Mouse (Mus musculus) heart, embryonic 16.5 days (tissue): Measurements from ENCODE around the gene Pcolce. TPM values are rescaled to one million over a fixed set of nuclear protein-coding genes. Genes with fewer than 3 reads are reported as not detected.

Experiments used
- ATAC-seq: fragments of 200-750 bp; cut with Nextera tagmentation; replicated peaks from 2 replicates; pipeline ENCODE4 v1.8.0; 2017; ENCODE audit warnings: moderate number of reproducible peaks; ENCODE audit not compliant: insufficient read depth, low FRiP score; ENCODE audit errors: extremely low read depth
- H3K27ac ChIP-seq: fragments of 300-500 bp; sonication (generic); 2 replicates; pipeline ENCODE4 v1.5.1; 2014; ENCODE audit warnings: mild to moderate bottlenecking, low read length, control low read depth, moderate library complexity
- H3K27me3 ChIP-seq: fragments of 300-500 bp; sonication (generic); 2 replicates; pipeline ENCODE4 v1.6.1; 2014; ENCODE audit warnings: low read length, mixed read lengths; ENCODE audit not compliant: control insufficient read depth, insufficient read depth
- H3K36me3 ChIP-seq: fragments of 300-500 bp; sonication (generic); 2 replicates; pipeline ENCODE4 v1.6.1; 2014; ENCODE audit not compliant: control insufficient read depth, insufficient read depth
- H3K4me1 ChIP-seq: fragments of 300-500 bp; sonication (generic); 2 replicates; pipeline ENCODE4 v1.6.1; 2014; ENCODE audit warnings: low read length, mixed read lengths; ENCODE audit not compliant: control insufficient read depth, insufficient read depth
- H3K4me2 ChIP-seq: fragments of 300-500 bp; sonication (generic); 2 replicates; pipeline ENCODE4 v1.6.1; 2014; ENCODE audit warnings: low read depth, mild to moderate bottlenecking, control low read depth, low read length
- H3K4me3 ChIP-seq: fragments of 300-500 bp; sonication (generic); 2 replicates; pipeline ENCODE4 v1.5.1; 2014; ENCODE audit warnings: mild to moderate bottlenecking, control low read depth, low read length
- H3K9ac ChIP-seq: fragments of 300-500 bp; sonication (generic); 2 replicates; pipeline ENCODE4 v1.6.1; 2014; ENCODE audit warnings: low read length, control low read depth
- H3K9me3 ChIP-seq: fragments of 300-500 bp; sonication (generic); replicated peaks from 2 replicates; pipeline ENCODE4 v1.6.1; 2016; ENCODE audit warnings: low read length; ENCODE audit not compliant: control insufficient read depth
- WGBS: fragments of 180-500 bp; shearing (Covaris S2); extraction: QIAGEN DNeasy Blood & Tissue Kit; methylation state at CpG from one replicate; pipeline ENCODE4 v1.1.7; 2014; 5-methylcytosine and 5-hydroxymethylcytosine counted together
- polyA plus RNA-seq: library from polyadenylated mRNA; unstranded; fragments of >200 nt; fragmentation: Nextera tagmentation; extraction: Ambion mirVana; gene quantifications from 2 replicates; pipeline ENCODE4 v1.2.1, GENCODE M21; 2015

Pcolce gene
- polyA plus RNA-seq, 1 experiment from 2014 or later: 121 TPM

DNA sequence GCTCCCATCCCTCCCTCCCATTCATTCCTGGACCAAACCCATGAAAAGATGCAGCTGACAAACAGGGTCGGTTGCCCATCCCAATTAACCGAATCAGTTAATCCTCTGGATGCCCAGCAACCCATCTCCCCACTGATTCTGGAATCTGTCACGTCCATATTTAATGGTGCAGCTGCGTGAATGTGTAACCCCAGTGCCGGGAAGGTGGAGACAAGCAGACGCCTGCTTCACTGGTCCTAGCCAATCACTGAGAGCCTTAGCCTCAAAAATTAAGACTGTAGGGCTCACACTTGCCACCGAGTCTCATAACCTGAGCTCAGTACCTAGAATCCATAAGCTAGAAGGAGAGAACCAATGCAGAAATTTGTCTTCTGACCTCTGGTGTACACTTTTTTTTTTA, 17.7 kb downstream of the Pcolce start:
- Histone ChIP-seq H3K4me2 (no peak overlapping the region), H3K4me1 (peaks cover 9% of the 10 kb centered on the region; the same call in 1 of the 2 replicates), H3K9me3 (no peaks in the 10 kb centered on the region), H3K4me3 (no peak overlapping the region), H3K36me3 (no peaks in the 10 kb centered on the region), H3K27me3 (no peaks in the 10 kb centered on the region), H3K27ac (no peak overlapping the region), H3K9ac (no peak overlapping the region)
- 76% methylated on average over 7 of the region's 7 CpGs for WGBS
- no peak for ATAC-seq

DNA sequence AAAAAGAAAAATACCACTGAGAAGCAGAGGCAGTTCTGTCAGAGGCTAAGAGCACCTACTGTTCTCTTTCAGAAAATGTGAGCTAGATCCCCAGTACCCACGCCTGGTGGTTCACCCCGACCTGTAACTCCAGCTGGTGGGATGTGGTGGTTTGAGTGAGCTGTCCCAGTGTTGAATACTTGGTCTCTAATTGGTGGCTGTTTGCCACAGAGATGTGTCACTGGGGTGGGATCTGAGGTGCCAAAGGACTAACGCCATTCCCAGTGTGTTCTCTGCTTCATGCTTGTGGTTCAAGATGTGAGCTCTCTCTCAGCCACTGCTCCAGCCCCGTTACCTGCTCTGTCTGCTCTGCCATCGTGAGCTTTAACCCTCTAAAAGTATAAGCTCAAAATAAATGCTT, 23.1 kb downstream of the Pcolce start:
- Histone ChIP-seq H3K4me2 (no peak overlapping the region), H3K4me3 (no peak overlapping the region), H3K9me3 (peaks cover 5% of the 10 kb centered on the region; the same call in 1 of the 2 replicates), H3K36me3 (no peaks in the 10 kb centered on the region), H3K9ac (no peak overlapping the region), H3K27ac (no peak overlapping the region), H3K4me1 (no peaks in the 10 kb centered on the region), H3K27me3 (no peaks in the 10 kb centered on the region)
- ATAC-seq: no peak
- 73% methylated on average over 5 of the region's 5 CpGs for WGBS

DNA sequence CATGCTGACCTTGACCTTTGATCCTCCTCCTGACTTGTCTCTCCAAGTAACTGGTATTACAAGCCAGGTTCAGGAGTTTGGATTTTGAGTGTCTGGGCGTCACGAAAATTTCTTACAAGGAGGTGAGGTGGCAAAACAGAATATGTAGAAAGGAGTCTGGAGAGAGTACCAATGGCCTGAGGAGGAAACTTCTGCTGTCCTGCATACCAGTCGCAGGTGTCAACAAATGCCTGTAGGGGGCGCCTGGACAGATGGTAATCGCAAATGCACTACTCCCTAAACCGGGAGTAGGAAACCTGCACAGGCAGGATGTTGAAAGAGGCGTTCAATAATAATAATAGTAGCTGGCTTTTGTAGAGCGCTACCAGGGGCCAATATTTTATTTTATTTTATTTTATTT, 28.6 kb downstream of the Pcolce start:
- no peak overlapping the region for H3K27ac ChIP-seq
- no peak overlapping the region for H3K4me3 ChIP-seq
- H3K9ac ChIP-seq: no peak overlapping the region
- H3K36me3 ChIP-seq: no peaks in the 10 kb centered on the region
- no peak overlapping the region for H3K4me2 ChIP-seq
- 31% methylated on average over 8 of the region's 8 CpGs for WGBS
- no peak for ATAC-seq
- peaks cover 7% of the 10 kb centered on the region; the same call in 1 of the 2 replicates for H3K4me1 ChIP-seq
- peaks cover 5% of the 10 kb centered on the region; the same call in 1 of the 2 replicates for H3K9me3 ChIP-seq
- H3K27me3 ChIP-seq: peaks cover 19% of the 10 kb centered on the region; the same call in 1 of the 2 replicates

DNA sequence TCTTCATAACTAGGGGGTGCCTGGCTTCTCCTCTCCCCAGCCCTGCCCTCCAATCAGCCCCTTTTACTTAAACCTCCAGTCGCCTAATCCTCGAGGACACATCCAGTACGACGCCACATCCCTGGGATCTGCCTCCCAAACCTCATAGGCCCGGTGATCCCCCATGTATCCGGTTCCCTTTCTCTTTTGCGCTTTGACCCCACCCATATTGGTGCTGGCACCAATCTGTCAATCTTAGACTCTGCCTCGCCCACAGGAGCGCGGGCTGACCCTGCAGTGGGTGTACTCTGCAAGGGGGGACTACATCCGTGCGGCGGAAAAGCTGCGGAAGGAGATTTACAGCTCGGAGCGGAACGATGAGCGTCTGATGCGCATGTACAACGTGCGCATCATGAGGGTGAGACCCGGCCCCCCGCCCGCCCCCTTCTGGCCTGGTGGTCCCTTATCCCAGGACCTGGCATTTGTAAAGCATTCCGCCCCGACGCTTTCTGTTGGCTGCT, 29.9 kb downstream of the Pcolce start:
- WGBS: 9% methylated on average over 27 of the region's 27 CpGs
- Histone ChIP-seq H3K9me3 (peaks cover 5% of the 10 kb centered on the region; the same call in 1 of the 2 replicates), H3K27ac (no peak overlapping the region), H3K4me1 (peaks cover 7% of the 10 kb centered on the region; the same call in 1 of the 2 replicates), H3K27me3 (peaks cover 19% of the 10 kb centered on the region; the same call in 1 of the 2 replicates), H3K4me3 (peak overlapping the region; percentile 52), H3K4me2 (peak overlapping the region; percentile 72), H3K36me3 (no peaks in the 10 kb centered on the region), H3K9ac (peak overlapping the region; percentile 66)
- peak; percentile 45; the same call in 1 of the 2 replicates for ATAC-seq

DNA sequence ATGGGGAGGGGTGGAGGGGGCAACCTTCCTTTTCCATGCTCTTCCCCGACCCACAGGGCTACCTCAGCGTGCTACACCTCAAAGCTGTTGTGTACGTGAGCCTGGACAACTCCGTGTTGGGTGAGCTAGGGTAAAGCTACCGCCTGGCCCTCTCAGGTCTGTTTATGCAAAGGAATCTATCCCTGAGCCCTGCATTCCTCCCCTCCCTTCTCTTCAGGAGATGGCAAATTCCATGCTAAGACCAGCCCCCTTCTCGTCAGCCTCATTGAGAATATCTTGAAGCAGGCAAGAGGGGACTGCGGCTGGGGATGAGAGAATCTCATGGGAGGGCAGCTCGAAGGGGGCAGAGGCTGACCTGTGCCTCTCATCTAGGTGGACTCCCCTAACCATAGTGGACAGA, 30.9 kb downstream of the Pcolce start:
- Histone ChIP-seq H3K4me1 (peaks cover 7% of the 10 kb centered on the region; the same call in 1 of the 2 replicates), H3K4me3 (no peak overlapping the region), H3K9me3 (peaks cover 4% of the 10 kb centered on the region; the same call in 1 of the 2 replicates), H3K36me3 (no peaks in the 10 kb centered on the region), H3K27ac (no peak overlapping the region), H3K9ac (no peak overlapping the region), H3K27me3 (peaks cover 19% of the 10 kb centered on the region; the same call in 1 of the 2 replicates), H3K4me2 (no peak overlapping the region)
- 18% methylated on average over 8 of the region's 8 CpGs for WGBS
- no peak for ATAC-seq

DNA sequence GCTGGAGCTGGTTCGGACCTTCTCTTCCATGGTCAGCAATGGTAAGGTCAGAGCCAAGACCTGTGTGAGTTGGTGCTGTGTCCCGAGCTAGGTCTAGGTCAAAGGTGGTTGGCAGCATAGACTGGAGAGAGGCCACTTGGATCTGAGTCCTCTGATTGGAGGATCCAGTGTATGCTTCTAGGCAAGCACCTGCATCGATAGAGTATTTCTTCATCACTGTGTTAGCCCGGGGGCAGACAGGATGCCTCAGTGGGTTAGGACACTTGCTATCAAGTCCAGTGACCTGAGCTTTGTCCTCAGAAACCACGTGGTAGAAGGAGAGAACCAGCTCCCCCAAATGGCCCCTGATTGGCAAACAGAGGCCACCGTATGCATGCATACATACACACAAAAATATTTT, 33.3 kb downstream of the Pcolce start:
- peaks cover 7% of the 10 kb centered on the region; the same call in 1 of the 2 replicates for H3K4me1 ChIP-seq
- no peak overlapping the region for H3K4me3 ChIP-seq
- no peak for ATAC-seq
- no peaks in the 10 kb centered on the region for H3K9me3 ChIP-seq
- no peak overlapping the region for H3K9ac ChIP-seq
- H3K36me3 ChIP-seq: no peaks in the 10 kb centered on the region
- H3K27ac ChIP-seq: no peak overlapping the region
- no peak overlapping the region for H3K4me2 ChIP-seq
- H3K27me3 ChIP-seq: peaks cover 19% of the 10 kb centered on the region; the same call in 1 of the 2 replicates
- 76% methylated on average over 6 of the region's 6 CpGs for WGBS

DNA sequence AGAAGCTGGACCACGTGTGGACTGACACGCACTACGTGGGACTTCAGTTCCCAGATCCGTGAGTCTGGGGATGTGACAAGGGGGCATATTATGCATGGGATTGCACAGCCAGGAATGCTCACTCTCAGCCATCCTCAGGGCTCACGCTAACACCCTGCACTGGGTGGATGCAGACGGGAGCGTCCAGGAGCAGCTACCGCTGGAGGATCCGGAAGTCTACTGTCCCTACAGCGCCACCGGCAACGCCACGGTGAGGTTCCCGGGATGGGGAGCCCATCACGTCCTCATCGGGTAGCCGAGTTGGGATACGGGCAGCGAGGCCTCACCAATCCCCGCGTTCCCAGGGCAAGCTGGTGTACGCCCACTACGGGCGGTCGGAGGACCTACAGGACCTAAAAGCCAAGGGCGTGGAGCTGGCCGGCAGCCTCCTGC, 39.1 kb downstream of the Pcolce start:
- Histone ChIP-seq H3K4me3 (peak overlapping the region; percentile 21), H3K9ac (peak overlapping the region; percentile 1; the same call in 1 of the 2 replicates), H3K27me3 (no peaks in the 10 kb centered on the region), H3K4me1 (no peaks in the 10 kb centered on the region), H3K36me3 (no peaks in the 10 kb centered on the region), H3K9me3 (no peaks in the 10 kb centered on the region), H3K4me2 (peak overlapping the region; percentile 51), H3K27ac (no peak overlapping the region)
- WGBS: 11% methylated on average over 27 of the region's 27 CpGs
- no peak for ATAC-seq

DNA sequence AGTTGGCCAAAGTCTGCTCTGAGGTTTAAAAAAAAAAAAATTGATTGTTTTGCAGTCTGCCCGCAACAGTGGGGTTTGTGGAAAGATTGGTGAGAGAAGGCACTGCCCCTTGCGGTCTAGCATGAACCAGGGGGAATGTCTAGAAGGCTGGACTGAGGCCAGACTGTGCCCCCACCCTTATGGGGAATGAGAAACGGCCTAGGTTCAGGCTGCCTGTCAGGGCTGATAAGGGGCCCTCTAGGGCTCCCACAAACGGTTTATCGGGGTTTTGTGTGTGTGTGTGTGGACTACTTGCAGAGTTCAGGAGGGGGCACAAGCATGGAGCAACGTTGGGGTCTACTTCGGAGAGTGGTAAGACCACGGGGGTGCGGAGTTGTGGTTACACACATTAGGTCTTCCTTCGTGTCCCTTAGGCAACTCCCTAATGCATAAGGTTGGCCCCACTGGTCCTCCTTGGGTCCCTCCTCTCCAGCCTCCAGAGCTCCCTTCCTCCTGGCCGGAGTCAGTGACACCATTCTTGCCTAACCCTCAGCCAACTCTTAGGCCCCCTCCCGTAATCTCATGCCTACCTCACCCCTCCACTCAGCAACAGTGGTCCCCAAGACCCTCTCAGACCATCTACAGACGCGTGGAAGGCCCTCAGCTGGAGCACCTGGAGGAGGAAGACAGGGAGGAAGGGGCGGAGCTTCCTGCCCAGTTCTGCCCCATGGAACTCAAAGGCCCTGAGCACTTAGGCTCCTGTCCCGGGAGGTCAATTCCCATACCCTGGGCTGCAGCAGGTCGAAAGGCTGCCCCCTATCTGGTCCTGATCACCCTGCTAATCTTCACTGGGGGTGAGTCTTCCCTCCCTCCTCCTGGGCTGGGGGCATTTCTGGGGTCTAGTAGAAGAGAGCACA, 42.6 kb downstream of the Pcolce start:
- H3K9me3 ChIP-seq: no peaks in the 10 kb centered on the region
- H3K4me3 ChIP-seq: no peak overlapping the region
- H3K4me2 ChIP-seq: no peak overlapping the region

DNA sequence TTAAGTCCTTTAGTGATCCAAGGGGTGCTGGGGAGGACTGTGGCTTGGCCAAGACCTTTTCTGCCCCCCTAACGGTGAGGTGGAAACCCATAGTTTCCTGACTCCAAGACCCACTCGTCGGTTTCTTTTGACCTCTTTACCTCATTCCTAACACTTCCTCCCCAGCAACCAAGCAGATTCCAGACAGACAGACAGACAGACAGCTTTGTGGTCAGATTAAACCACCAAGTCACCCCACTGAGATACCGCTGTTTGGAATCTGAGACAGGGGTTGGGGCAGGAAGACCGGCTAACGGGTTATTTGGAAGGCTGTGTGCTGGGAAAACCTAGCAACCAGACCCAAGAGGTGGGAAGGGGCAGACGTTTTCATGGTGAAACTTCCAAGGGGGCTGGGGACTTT, 43.4 kb downstream of the Pcolce start:
- Histone ChIP-seq H3K4me2 (no peak overlapping the region), H3K36me3 (no peaks in the 10 kb centered on the region), H3K4me1 (no peaks in the 10 kb centered on the region), H3K27me3 (no peaks in the 10 kb centered on the region; the same call in 1 of the 2 replicates), H3K27ac (no peak overlapping the region), H3K9ac (no peak overlapping the region), H3K4me3 (no peak overlapping the region), H3K9me3 (no peaks in the 10 kb centered on the region)
- ATAC-seq: no peak
- 42% methylated on average over 7 of the region's 7 CpGs for WGBS

More for the DNA sequence above, 42.6 kb downstream of the Pcolce start:
- Histone ChIP-seq H3K4me1 (no peaks in the 10 kb centered on the region), H3K9ac (no peak overlapping the region), H3K27me3 (no peaks in the 10 kb centered on the region; the same call in 1 of the 2 replicates), H3K27ac (no peak overlapping the region), H3K36me3 (no peaks in the 10 kb centered on the region)
- 70% methylated on average over 17 of the region's 17 CpGs for WGBS
- ATAC-seq: no peak
